9 mouse cellular contexts compared by ENCODE assay signal in genomic region chr1:57205198-57205987, GRCm38 (mm10).
DNase-seq lines count a peak whose midpoint lies in the region; ATAC-seq and TF ChIP-seq lines count a peak whose summit lies in the region.
"Had no signal": no experiment of that assay in that cellular context is flagged by ENCODE, and none has a peak within 500 bp of the region (broad histone marks: within the 10 kb centered on the region; RNA-seq: fewer than 3 reads in every experiment).

No protein-coding gene starts in this region.

- WGBS in forebrain, embryonic 15.5 days, result 10% methylated on average over 9 of the region's 9 CpGs

- no peak for TF ChIP-seq POLR2A in MEL (IDR thresholded peaks at IDR 0.05; ENCODE audit: control insufficient read depth in 1 of 2, insufficient read depth in 1 of 2, low read depth in 1 of 2, low read length in 2 of 2, poor library complexity in 1 of 2)

- no peak for TF ChIP-seq EP300 in MEL (IDR thresholded peaks at IDR 0.05; ENCODE audit: low read depth in 1 of 2, low read length in 2 of 2)

- no peaks in the 10 kb centered on the region for H3K9me3 ChIP-seq in MEL (replicated peaks; ENCODE audit: insufficient read depth, low read length)
- no peaks in the 10 kb centered on the region for H3K9me3 ChIP-seq in forebrain, embryonic 15.5 days

- H3K4me3 ChIP-seq in MEL (ENCODE audit: control insufficient read depth in 1 of 2, insufficient read depth in 1 of 2, low read depth in 2 of 2, low read length in 2 of 2), result no peak overlapping the region
- 0 out of 2 replicates have a peak overlapping the region, but pooled peaks have one; percentile 3 for H3K4me3 ChIP-seq in forebrain, embryonic 15.5 days
- peak overlapping the region; percentile 35; the same call in 1 of the 2 replicates for H3K4me3 ChIP-seq in layer of hippocampus, adult 2 months

- peak overlapping the region; percentile 25 for H3K4me2 ChIP-seq in forebrain, embryonic 15.5 days (replicated peaks)

- no peak overlapping the region for H3K27ac ChIP-seq in MEL (ENCODE audit: control insufficient read depth, low read depth, low read length)
- peak overlapping the region; percentile 20; the same call in 1 of the 2 replicates for H3K27ac ChIP-seq in forebrain, embryonic 15.5 days (replicated peaks)
- H3K27ac ChIP-seq in layer of hippocampus, adult 2 months, result no peak overlapping the region
- H3K27ac ChIP-seq: macrophage had no signal

- no peaks in the 10 kb centered on the region for H3K79me2 ChIP-seq in MEL (ENCODE audit: control insufficient read depth, insufficient read depth, low read length, poor library complexity)

- ATAC-seq in forebrain, embryonic 15.5 days (replicated peaks), result peak; percentile 77
- peak; percentile 80 to 82 for ATAC-seq in hematopoietic stem cell, adult 5-6 weeks (replicated peaks in 1 of 2; ENCODE audit: insufficient read depth in 1 of 2, low FRiP score in 2 of 2, low TSS enrichment in 1 of 2, low read depth in 1 of 2, poor library complexity in 2 of 2, severe bottlenecking in 2 of 2)

- no peaks in the 10 kb centered on the region for H3K36me3 ChIP-seq in MEL (ENCODE audit: control insufficient read depth in 1 of 2, insufficient read depth in 2 of 2, low read length in 2 of 2)
- no peaks in the 10 kb centered on the region for H3K36me3 ChIP-seq in forebrain, embryonic 15.5 days

- H3K9ac ChIP-seq in MEL (ENCODE audit: control insufficient read depth, low read depth, low read length, poor library complexity, severe bottlenecking), result no peak overlapping the region
- no peak overlapping the region for H3K9ac ChIP-seq in forebrain, embryonic 15.5 days (replicated peaks)

- peak; percentile 55 for TF ChIP-seq RAD21 in MEL (IDR thresholded peaks at IDR 0.05; ENCODE audit: low read depth, low read length)

- no peaks in the 10 kb centered on the region for H3K4me1 ChIP-seq in MEL (ENCODE audit: control insufficient read depth in 1 of 2, insufficient read depth in 2 of 2, low read length in 2 of 2)
- peaks cover 38% of the 10 kb centered on the region for H3K4me1 ChIP-seq in forebrain, embryonic 15.5 days

- DNase-seq in MEL (ENCODE audit: low read depth, low spot score), result peak; percentile 23
- peak; percentile 30 for DNase-seq in cerebellum, adult 11 months
- peak; percentile 75 to 77 for DNase-seq in layer of hippocampus, adult 2 months (ENCODE audit: low spot score in 2 of 2)
- DNase-seq in lung, postnatal 10 days, result peak; percentile 70
- peak; percentile 54 for DNase-seq in retina, postnatal 7 days (ENCODE audit: low read depth, low spot score)
- DNase-seq in yolk sac, embryonic 10.5 days (ENCODE audit: low spot score), result peak; percentile 44

- H3K27me3 ChIP-seq in MEL (ENCODE audit: control insufficient read depth in 1 of 2, insufficient read depth in 2 of 2, low read length in 2 of 2), result no peaks in the 10 kb centered on the region
- H3K27me3 ChIP-seq in forebrain, embryonic 15.5 days, result no peaks in the 10 kb centered on the region

- peak; percentile 46 to 63 (median 55) for TF ChIP-seq CTCF in MEL (IDR thresholded peaks at IDR 0.05 in 2 of 3, conservative IDR thresholded peaks at IDR 0.05 in 1 of 3; ENCODE audit: control insufficient read depth in 1 of 3, insufficient read depth in 1 of 3, low read depth in 2 of 3, low read length in 3 of 3, poor library complexity in 1 of 3, severe bottlenecking in 1 of 3)
- peak; percentile 93 for TF ChIP-seq CTCF in layer of hippocampus, adult 2 months (conservative IDR thresholded peaks at IDR 0.05)

TF ChIP-seq in MEL, 35 proteins besides CTCF, POLR2A, EP300 and RAD21:
- TF ChIP-seq GABPA (IDR thresholded peaks at IDR 0.05; ENCODE audit: low read depth, low read length), result no peak
- TF ChIP-seq ZC3H11A (IDR thresholded peaks at IDR 0.05; ENCODE audit: low read depth, low read length), result peak; percentile 22; the same call in 1 of the 2 replicates
- TF ChIP-seq BHLHE40 (IDR thresholded peaks at IDR 0.05; ENCODE audit: borderline replicate concordance, low read depth, low read length), result no peak
- TF ChIP-seq NELFE (IDR thresholded peaks at IDR 0.05; ENCODE audit: low read depth, low read length), result no peak
- TF ChIP-seq ZKSCAN1 (IDR thresholded peaks at IDR 0.05; ENCODE audit: low read depth, low read length), result no peak
- no peak for TF ChIP-seq JUND (IDR thresholded peaks at IDR 0.05; ENCODE audit: low read depth, low read length)
- TF ChIP-seq ETS1 (IDR thresholded peaks at IDR 0.05; ENCODE audit: low read depth, low read length), result no peak
- peak; percentile 53 for TF ChIP-seq SMC3 (IDR thresholded peaks at IDR 0.05; ENCODE audit: low read depth, low read length)
- TF ChIP-seq MAZ (IDR thresholded peaks at IDR 0.05; ENCODE audit: low read depth, low read length), result no peak
- TF ChIP-seq SIN3A (IDR thresholded peaks at IDR 0.05; ENCODE audit: low read length), result no peak
- TF ChIP-seq UBTF (IDR thresholded peaks at IDR 0.05; ENCODE audit: borderline replicate concordance, insufficient read depth, low read depth, low read length), result no peak
- TF ChIP-seq MAX (IDR thresholded peaks at IDR 0.05; ENCODE audit: low read length), result no peak
- TF ChIP-seq USF1 (IDR thresholded peaks at IDR 0.05; ENCODE audit: low read depth, low read length), result no peak

Comparison
In these comparisons a context has a peak if more than half of its experiments do, and no peak if none do; other contexts are left out.
1. DNase-seq: peak in every context shown above with its lines; median percentile 76 in layer of hippocampus, adult 2 months; 70 in lung, postnatal 10 days; 54 in retina, postnatal 7 days; 44 in yolk sac, embryonic 10.5 days; 30 in cerebellum, adult 11 months; 23 in MEL.
2. H3K4me3 ChIP-seq: peak in forebrain, embryonic 15.5 days (single experiment) and layer of hippocampus, adult 2 months (single experiment); none in MEL (0 of 2).